Mouse (Mus musculus): ENCODE data around the gene Nipal1. TPM values are rescaled to one million over a fixed set of nuclear protein-coding genes. Genes with fewer than 3 reads are reported as not detected.

Nipal1 gene
- total RNA-seq, 2 experiments from 2014 or later: not detected

DNA sequence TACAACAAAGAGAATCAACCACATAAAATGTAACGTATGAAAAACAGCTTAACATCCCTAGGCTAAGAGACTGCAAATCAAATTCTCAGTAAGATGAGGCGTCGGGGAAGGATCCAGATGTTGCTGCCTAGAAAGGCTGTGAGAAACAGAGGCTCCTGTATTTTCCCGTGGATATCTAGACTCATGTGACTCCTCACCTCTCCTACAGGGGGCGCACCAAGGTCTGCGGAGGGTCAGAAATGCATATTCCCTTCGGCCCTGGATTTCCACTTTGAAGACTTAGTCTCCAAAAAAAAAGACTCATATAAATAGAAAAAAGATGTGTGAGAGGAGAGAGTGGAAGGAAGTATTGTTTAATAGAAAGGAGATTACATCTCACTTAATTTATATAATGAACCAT is 73.0 kb downstream of the Nipal1 start:
- intact Hi-C loops (cut with DNase I): no loop called here
- no peak for DNase-seq

Other genes starting within 250 kb of the Nipal1 start
- gene Corin, start 143.3 kb upstream of the Nipal1 start, total RNA-seq (2021): under 1 TPM in 1 of 2 experiments, not detected in 1; 0.17 TPM
- 1 to 10 TPM; 3.8 to 4.7 TPM for gene Nfxl1, start 88.1 kb upstream of the Nipal1 start, total RNA-seq (2021)
- gene Zar1, start 66.5 kb upstream of the Nipal1 start, total RNA-seq (2021): not detected
- not detected for gene Gm5868, start 60.2 kb upstream of the Nipal1 start, total RNA-seq (2021)
- not detected for gene Cnga1, start 3.5 kb upstream of the Nipal1 start, total RNA-seq (2021)
- under 1 TPM in 1 of 2 experiments, not detected in 1; 0.15 TPM for gene Txk, start 105.0 kb downstream of the Nipal1 start, total RNA-seq (2021)
- 1 to 10 TPM; 1.3 to 1.9 TPM for gene Tec, start 220.7 kb downstream of the Nipal1 start, total RNA-seq (2021)